Mouse (Mus musculus): ENCODE results near the gene Vinac1.
"Not testable (repeated sequence)": the region's sequence is repeated elsewhere in the genome, so short reads cannot be mapped to it uniquely, and the experiment has no call there.

Vinac1 gene

DNA sequence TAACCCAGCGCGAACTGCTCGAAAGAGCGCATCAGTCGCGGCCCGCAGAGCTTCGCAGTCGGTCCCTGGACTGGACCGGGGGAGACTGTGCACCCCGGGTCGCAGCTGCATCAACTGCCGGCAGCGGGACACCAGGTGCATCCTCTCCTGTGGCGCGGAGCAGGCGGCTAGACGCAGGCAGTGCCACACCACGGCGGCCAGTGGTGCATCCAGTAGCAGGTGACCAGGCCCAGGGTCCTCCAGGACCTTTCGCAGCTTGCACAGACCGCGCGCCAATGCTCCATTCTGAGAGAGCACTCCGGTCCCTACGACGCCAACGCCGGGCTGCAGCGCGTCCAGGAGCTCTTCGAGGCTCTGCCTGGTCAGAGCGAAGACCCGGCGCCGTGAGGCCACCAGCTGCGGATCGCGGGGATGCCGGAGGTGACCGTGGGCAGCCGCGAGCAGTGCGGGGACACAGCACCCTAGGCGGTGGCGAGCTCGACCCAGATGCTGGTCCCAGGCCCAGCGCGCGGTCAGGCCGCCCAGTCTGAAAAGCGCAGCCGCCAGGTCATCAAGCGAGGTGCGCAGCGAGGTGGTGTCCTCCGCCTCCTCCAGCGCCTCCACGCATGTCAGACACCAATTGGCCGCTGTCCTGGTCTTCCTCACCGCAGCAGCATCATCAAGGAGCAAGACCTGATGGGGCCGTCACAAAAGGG is 8.9 kb downstream of the Vinac1 start:
- no peak for DNase-seq (ENCODE audit: low spot score)

DNA sequence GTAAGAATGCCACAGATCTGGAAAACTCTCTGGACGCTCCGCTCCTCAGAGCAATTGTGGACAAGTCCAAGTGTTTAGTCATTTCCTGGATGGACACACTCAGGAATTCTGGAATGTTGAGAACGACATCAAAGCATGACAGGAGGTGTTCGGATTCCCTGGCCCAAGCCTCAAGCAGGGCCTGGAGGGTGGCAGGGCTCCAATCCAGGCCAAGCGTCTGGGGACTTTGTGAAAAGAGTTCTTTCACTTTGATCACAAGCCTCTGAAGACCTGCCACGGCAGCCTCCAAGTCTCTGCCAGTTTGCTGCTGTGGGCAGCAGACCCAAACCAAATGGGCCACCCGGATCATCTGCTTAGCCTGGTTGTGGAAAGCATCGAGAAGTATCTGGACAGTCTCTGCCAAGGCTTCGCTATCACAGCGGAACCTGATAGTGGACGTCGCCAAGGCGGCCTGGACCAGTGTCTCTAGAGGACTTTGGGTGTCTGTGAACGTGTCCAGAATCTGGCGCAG is 9.5 kb downstream of the Vinac1 start:
- DNase-seq (ENCODE audit: low spot score): no peak

DNA sequence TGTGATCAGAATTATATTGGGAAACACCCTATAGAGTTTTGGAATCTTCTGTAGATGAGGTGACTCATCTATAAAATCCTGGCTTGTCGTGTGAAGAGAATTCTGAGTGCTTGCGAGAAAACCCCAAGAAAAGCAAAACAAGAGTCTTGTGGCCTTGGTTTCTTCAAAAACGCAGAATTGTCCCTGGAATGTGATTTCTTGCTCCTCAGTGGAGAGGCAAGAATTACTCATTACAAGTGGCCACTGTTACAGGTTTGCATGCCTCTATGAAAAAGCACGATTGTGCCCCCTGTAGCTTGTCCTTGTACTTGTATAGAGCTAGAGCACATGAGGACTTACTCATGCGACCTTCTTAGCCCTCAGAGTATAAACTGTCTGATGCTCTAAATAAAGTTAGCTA is 12.6 kb downstream of the Vinac1 start:
- DNase-seq (ENCODE audit: low spot score): no peak

DNA sequence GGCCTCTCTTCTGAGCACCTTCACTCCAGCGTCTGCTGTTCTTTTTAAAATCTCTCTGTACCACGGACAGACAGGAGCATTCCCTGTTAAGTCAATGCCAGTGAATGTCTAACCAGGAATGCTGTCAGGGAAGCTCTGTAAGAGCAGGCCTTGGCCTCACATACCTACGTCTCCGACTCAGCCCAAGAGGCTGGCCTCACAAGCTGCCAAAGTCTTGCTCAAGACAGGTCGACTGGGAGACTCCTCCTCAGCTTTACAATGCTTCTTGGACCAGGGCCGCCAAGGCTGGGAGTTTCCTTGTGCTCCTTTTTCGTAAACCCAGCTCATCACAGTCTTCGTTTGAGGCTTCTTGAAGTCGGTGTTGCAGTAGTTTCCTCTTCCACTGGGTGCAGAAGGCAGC is 23.2 kb downstream of the Vinac1 start:
- DNase-seq (ENCODE audit: low spot score): no peak

DNA sequence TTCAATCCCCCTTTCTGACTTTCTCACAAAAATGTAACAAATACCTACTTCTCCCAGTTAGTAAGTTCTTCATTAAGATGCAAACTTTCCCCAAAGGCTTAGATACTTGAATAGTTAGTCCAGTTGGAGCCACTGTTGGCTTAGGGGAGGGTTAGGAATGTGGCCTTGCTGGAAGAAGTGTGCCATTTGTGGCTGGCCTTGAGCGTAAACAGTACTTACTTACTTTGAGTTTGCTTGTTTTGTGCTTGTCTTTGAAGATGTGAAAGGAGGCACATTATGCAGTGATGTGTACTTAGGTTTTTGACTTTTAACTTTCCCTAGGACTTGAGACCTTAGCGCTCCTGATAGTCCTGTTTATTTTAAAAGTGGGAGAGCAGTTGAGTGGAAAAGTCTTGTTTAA is 27.9 kb downstream of the Vinac1 start:
- no peak for DNase-seq (ENCODE audit: low spot score)

DNA sequence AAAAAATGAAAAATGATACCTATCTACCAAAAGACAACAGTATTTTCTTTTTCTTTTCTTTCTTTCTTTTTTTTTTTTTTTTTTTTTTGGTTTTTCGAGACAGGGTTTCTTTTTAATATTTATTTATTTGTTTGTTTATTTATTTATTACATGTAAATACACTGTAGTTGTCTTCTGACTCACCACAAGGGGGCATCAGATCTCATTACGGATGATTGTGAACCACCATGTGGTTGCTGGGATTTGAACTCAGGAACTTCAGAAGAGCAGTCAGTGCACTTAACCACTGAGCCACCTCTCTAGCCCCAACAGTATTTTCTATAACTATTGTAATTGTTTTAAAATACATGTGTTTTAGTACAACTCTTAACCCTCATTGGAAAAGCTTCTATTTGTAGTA is 39.1 kb downstream of the Vinac1 start:
- DNase-seq (ENCODE audit: low spot score): not testable (repeated sequence)

DNA sequence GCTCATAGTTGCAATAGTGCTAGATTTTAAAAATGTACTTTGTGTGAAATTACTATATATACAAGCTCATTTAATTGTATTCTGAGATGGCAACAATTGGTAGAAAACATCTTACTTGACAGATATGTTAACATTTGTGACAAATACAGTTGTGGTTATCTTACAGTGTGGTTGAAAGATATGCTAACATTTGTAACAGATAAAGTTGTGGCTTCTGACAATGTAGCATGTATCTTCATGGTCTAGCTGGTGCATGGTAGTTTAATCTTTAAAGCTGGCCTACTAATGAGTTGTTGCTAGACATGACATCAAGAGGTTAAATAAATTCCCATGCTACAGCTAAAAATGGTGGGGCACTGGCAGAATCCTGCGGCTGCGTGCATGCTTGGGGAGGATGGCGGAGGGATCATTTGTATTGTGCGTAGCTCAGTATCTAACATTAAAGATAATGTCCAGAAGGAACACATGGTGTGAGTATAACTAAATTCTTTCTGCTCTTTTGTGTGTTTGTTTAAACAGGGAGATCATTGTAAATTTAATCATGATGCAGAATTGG is 41.7 kb downstream of the Vinac1 start:
- no peak for DNase-seq (ENCODE audit: low spot score)

DNA sequence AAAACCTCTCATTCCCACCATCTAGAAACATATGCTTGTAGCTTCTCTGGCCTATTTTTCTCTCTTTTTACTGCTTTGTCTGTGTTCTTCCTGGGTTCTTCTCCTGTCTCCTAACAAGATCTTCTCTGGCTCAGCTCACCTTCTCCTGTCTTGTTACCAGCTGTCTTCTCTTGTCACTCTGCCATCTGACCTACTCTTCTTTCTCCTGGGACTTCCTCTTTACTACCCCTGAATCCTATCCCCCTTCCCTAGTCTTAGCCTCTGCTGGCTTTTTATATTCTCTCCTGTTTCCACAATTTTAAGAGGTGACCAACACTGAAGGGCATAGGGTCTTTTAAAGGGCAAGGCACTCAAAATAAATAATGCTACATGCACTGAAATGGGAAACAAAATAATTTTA is 43.1 kb downstream of the Vinac1 start:
- DNase-seq (ENCODE audit: low spot score): no peak

DNA sequence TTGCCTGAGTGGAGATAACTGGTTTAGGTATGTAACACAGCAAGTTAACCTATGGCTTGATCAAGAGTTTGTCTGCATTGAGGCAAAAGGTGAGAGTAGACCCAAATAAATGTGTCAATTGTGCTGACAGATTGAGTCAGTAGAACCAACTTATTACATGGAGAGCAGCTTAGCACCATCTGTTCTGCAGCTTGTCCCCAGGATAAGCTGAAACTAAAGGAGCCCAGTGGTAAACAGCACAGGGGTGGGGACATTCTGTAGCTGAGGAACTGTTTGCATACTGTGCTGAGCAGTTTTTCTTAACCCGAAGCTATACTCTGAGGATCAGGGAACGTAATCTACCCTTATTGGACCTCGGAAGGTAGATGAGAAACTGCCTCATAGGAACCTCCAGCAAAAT is 63.2 kb downstream of the Vinac1 start:
- no peak for DNase-seq (ENCODE audit: low spot score)

DNA sequence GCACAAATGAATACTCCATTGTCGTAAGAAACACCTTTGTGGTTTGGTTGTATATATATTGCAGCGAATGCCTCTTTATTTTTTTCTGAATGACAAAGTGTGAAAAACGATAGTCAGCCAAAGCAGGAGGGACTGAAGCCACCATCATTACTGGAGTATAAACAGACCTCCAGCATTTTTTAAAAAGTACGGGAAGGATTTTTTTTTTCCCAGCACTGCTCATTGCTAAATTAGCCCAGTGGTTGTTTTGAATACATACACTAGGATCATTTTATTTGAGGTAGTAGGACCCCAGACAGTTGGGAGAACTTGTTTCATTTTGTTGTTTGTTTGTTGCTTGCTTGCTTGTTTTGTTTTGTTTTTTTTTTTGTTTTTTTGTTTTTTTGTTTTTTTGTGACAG is 72.4 kb downstream of the Vinac1 start:
- no peak for DNase-seq (ENCODE audit: low spot score)

Data from yolk sac, embryonic 10.5 days (tissue).